Mouse (Mus musculus): ENCODE measurements around the gene Hipk2. TPM values are rescaled to one million over a fixed set of nuclear protein-coding genes. Genes with fewer than 3 reads are reported as not detected.

Hipk2 gene
- polyA plus RNA-seq, 1 experiment from 2014 or later = 10.7 TPM

DNA sequence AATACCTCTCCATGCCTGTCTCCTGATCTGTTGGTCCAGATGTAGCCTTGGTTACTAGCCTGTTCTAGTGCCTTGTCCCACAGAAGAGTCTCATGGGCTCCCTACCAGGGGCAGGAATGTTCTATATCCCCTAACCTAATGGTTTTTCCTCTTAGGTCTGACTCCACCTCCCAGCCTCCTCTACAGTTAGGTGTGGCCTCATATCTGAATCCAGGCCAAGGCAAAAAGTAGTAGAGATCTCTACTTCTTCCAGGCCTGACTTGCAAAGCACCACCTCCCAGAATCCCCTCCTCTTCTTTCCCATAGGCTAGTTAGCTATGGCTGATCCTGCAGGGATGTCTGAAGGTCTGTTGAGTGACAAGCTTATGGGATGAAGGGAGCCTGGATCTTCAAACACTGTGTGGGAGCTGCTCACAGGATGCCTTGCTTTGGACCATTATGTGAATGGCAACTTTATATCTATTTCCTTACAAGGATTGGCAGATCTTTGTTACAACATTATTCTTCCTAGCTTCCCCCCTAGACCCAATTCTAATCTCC lies 36.2 kb upstream of the Hipk2 start:
- H3K36me3 ChIP-seq (ENCODE audit: control insufficient read depth, insufficient read depth, low read length) = no peaks in the 10 kb centered on the region
- ATAC-seq (ENCODE audit: low read depth) (no peak), DNase-seq (ENCODE audit: low spot score) (no peak)
- no peak overlapping the region for H3K9ac ChIP-seq (ENCODE audit: low read depth, low read length)
- H3K4me1 ChIP-seq (ENCODE audit: control insufficient read depth, insufficient read depth, low read length) = peaks cover 5% of the 10 kb centered on the region; the same call in 1 of the 2 replicates
- H3K27ac ChIP-seq (replicated peaks; ENCODE audit: low read depth, low read length) = no peak overlapping the region
- no peak overlapping the region for H3K4me3 ChIP-seq (ENCODE audit: low read depth, low read length)
- H3K9me3 ChIP-seq (ENCODE audit: control insufficient read depth, low read length) = no peaks in the 10 kb centered on the region
- H3K4me2 ChIP-seq (ENCODE audit: low read depth, low read length) = no peak overlapping the region
- no peaks in the 10 kb centered on the region for H3K27me3 ChIP-seq (replicated peaks; ENCODE audit: control insufficient read depth, insufficient read depth, low read length)

DNA sequence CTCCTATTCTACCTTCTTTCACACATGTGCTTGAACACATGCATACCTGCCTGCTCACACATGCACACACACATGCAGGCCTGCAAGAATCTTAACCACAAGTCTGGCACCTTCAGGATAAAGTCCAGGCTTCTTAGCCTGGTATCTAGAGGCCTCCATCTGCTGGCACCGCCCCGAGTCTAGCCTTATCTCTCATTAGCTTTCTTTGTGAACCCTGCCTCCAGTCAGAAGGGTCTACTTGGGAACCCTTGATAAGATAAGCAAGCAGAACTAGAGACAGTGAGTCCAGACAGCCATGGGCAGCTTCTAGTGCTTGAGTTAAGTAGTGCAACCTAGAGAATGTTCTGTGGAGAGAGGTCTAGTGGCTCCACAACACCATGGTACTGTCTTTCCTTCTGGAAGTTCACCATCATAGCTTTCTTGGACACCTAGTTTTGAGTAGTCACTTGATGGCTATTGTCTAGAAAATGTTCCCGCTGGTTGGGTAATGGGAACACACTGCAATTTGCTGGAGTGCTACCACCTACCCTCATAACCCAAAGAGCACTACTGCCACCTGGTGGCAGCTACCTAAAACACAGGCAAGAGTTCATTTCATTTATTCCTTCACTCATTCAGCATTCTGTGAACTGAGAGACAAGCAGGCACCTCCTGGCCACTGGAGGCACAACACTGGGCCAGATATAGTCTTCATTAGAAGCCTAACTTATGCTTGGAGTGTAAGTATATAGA lies 35.0 kb upstream of the Hipk2 start:
- Histone ChIP-seq H3K4me1 (ENCODE audit: control insufficient read depth, insufficient read depth, low read length) (peaks cover 5% of the 10 kb centered on the region; the same call in 1 of the 2 replicates), H3K4me3 (ENCODE audit: low read depth, low read length) (no peak overlapping the region), H3K27ac (replicated peaks; ENCODE audit: low read depth, low read length) (no peak overlapping the region), H3K9me3 (ENCODE audit: control insufficient read depth, low read length) (no peaks in the 10 kb centered on the region), H3K4me2 (ENCODE audit: low read depth, low read length) (no peak overlapping the region), H3K36me3 (ENCODE audit: control insufficient read depth, insufficient read depth, low read length) (no peaks in the 10 kb centered on the region), H3K27me3 (replicated peaks; ENCODE audit: control insufficient read depth, insufficient read depth, low read length) (no peaks in the 10 kb centered on the region), H3K9ac (ENCODE audit: low read depth, low read length) (no peak overlapping the region)
- no peak for ATAC-seq (ENCODE audit: low read depth)
- peak; percentile 27 for DNase-seq (ENCODE audit: low spot score)
- 66% methylated on average over 3 of the region's 3 CpGs for WGBS

DNA sequence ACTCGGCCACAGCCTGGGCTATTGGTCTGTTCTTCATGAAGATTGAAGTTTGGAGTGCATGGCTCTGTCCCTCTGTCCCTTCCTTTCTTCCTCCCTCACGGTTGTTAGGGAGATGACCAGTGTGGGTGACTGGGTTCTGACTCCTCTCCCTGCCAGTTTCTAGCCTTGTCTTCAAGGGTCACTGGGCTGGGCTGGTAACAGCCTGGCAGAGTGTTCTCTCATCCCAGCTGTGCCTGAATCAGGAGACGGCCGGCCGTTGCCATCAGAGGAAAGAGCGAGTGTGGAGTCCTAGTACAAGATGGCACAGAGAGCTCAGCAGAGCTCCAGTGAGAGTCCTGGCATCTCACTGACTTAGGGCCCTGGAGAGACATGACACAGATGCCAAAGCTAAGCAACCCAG lies 32.4 kb upstream of the Hipk2 start:
- Histone ChIP-seq H3K27me3 (replicated peaks; ENCODE audit: control insufficient read depth, insufficient read depth, low read length) (no peaks in the 10 kb centered on the region), H3K4me2 (ENCODE audit: low read depth, low read length) (no peak overlapping the region), H3K4me1 (ENCODE audit: control insufficient read depth, insufficient read depth, low read length) (0 out of 2 replicates have a peak, but pooled peaks cover 1% of the 10 kb centered on the region), H3K4me3 (ENCODE audit: low read depth, low read length) (no peak overlapping the region), H3K9ac (ENCODE audit: low read depth, low read length) (no peak overlapping the region), H3K36me3 (ENCODE audit: control insufficient read depth, insufficient read depth, low read length) (no peaks in the 10 kb centered on the region), H3K27ac (replicated peaks; ENCODE audit: low read depth, low read length) (no peak overlapping the region), H3K9me3 (ENCODE audit: control insufficient read depth, low read length) (no peaks in the 10 kb centered on the region)
- ATAC-seq (ENCODE audit: low read depth) = no peak
- WGBS = 80% methylated on average over 6 of the region's 6 CpGs
- no peak for DNase-seq (ENCODE audit: low spot score)

DNA sequence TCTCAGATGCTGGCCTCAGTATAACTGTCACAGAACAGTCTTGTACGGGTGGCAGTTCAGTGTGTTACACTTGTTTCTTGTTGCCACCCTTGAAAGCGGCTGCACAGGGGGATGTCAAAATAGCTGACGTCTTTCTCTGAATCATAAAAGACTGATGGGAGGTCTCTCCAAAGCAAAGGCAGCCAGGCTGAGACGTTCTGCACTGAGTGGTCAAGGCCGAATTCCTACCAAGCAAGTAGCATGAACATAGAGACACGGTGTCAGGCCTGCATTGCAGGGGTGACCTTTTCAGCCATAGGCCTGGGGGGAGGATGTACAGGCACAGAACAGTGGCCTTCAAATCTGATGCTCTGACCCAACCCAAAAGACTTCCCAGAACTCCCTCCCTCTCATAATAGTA lies 30.0 kb upstream of the Hipk2 start:
- 83% methylated on average over 6 of the region's 6 CpGs for whole genome bisulfite sequencing
- Histone ChIP-seq H3K27ac (replicated peaks; ENCODE audit: low read depth, low read length) (no peak overlapping the region), H3K9me3 (ENCODE audit: control insufficient read depth, low read length) (no peaks in the 10 kb centered on the region), H3K4me2 (ENCODE audit: low read depth, low read length) (no peak overlapping the region), H3K36me3 (ENCODE audit: control insufficient read depth, insufficient read depth, low read length) (no peaks in the 10 kb centered on the region), H3K4me1 (ENCODE audit: control insufficient read depth, insufficient read depth, low read length) (no peaks in the 10 kb centered on the region), H3K9ac (ENCODE audit: low read depth, low read length) (no peak overlapping the region), H3K4me3 (ENCODE audit: low read depth, low read length) (no peak overlapping the region), H3K27me3 (replicated peaks; ENCODE audit: control insufficient read depth, insufficient read depth, low read length) (no peaks in the 10 kb centered on the region)
- ATAC-seq (ENCODE audit: low read depth) (no peak), DNase-seq (ENCODE audit: low spot score) (no peak)

DNA sequence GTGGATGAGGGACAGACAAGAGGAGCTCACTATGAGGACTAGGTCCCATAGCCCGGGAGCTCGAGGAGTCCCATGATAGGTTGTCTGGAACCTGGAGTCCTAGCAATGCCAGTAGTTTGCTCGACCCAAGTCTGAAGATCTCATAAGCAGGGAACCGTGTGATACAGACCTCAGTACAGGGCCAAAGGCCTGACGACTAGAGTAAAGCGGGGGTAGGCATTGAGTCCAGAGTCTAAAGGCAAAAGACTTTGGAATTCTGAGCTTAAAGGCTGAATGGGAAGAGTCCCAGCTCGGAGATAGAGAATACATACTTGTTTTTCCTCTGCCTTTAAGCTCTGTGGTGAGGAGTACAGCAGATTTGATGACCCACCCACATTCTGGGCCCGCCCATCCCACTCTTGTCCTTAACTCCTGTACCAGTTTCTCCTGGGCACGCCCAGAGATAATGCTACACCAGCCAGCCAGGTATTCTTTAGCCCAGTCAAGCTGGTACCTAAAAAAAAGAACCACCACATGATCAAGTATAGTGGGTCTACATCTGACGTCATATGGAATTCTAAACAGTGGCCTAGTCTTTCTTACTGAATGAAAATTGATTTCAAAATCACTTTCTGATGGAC lies 27.0 kb upstream of the Hipk2 start:
- ATAC-seq (ENCODE audit: low read depth) (no peak), DNase-seq (ENCODE audit: low spot score) (no peak)
- H3K27me3 ChIP-seq (replicated peaks; ENCODE audit: control insufficient read depth, insufficient read depth, low read length) = no peaks in the 10 kb centered on the region
- H3K36me3 ChIP-seq (ENCODE audit: control insufficient read depth, insufficient read depth, low read length) = no peaks in the 10 kb centered on the region
- no peak overlapping the region for H3K4me2 ChIP-seq (ENCODE audit: low read depth, low read length)
- H3K9me3 ChIP-seq (ENCODE audit: control insufficient read depth, low read length) = no peaks in the 10 kb centered on the region
- H3K9ac ChIP-seq (ENCODE audit: low read depth, low read length) = no peak overlapping the region
- WGBS = 91% methylated on average over 10 of the region's 10 CpGs
- H3K4me3 ChIP-seq (ENCODE audit: low read depth, low read length) = no peak overlapping the region
- no peak overlapping the region for H3K27ac ChIP-seq (replicated peaks; ENCODE audit: low read depth, low read length)
- no peaks in the 10 kb centered on the region for H3K4me1 ChIP-seq (ENCODE audit: control insufficient read depth, insufficient read depth, low read length)

DNA sequence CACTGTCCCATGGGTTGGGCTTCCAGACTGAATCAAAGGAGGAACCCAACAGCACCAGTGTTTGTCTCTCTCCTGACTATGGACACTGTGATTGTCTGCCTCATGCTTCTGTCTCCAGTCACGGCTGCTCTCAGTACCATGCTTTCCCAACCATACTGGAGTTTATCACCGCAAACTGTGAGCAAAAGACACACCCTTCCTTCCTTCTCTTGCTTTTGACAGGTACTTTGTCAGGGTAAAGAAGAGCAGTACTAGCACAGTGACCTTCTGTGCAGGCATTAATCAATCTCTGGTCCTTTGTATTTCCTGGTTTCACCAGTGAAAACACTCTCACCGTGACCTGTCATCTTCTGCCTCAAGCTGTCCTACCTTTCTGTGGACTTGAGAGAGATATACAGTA lies 25.7 kb upstream of the Hipk2 start:
- Histone ChIP-seq H3K4me2 (ENCODE audit: low read depth, low read length) (no peak overlapping the region), H3K27me3 (replicated peaks; ENCODE audit: control insufficient read depth, insufficient read depth, low read length) (no peaks in the 10 kb centered on the region), H3K36me3 (ENCODE audit: control insufficient read depth, insufficient read depth, low read length) (no peaks in the 10 kb centered on the region), H3K9me3 (ENCODE audit: control insufficient read depth, low read length) (no peaks in the 10 kb centered on the region), H3K9ac (ENCODE audit: low read depth, low read length) (no peak overlapping the region), H3K4me1 (ENCODE audit: control insufficient read depth, insufficient read depth, low read length) (no peaks in the 10 kb centered on the region), H3K4me3 (ENCODE audit: low read depth, low read length) (no peak overlapping the region), H3K27ac (replicated peaks; ENCODE audit: low read depth, low read length) (no peak overlapping the region)
- no peak for DNase-seq (ENCODE audit: low spot score)
- 86% methylated on average over 3 of the region's 3 CpGs for WGBS
- ATAC-seq (ENCODE audit: low read depth) = no peak

DNA sequence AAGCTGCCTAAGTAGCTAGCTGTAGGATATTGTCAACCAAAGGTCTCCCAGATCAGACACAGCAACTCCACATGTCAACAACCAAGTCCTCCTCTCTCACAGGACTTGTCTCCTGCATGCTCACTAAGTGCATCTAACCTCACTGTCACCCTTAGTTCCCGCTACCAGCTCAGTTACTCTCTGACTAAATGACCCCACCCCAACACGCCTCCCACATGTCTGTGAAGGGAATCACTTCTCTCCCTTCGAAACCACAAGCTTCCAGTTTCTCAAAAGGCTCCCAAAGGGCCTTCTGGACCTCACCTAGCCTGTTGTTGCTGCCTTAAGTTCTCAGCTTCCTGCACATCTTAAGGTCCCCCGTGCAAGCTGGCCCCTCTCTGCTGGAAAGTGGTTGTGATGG lies 25.2 kb upstream of the Hipk2 start:
- no peak overlapping the region for H3K27ac ChIP-seq (replicated peaks; ENCODE audit: low read depth, low read length)
- ATAC-seq (ENCODE audit: low read depth) (no peak), DNase-seq (ENCODE audit: low spot score) (no peak)
- no peaks in the 10 kb centered on the region for H3K36me3 ChIP-seq (ENCODE audit: control insufficient read depth, insufficient read depth, low read length)
- H3K9me3 ChIP-seq (ENCODE audit: control insufficient read depth, low read length) = no peaks in the 10 kb centered on the region
- WGBS = 83% methylated on average over 4 of the region's 4 CpGs
- H3K4me2 ChIP-seq (ENCODE audit: low read depth, low read length) = no peak overlapping the region
- H3K4me1 ChIP-seq (ENCODE audit: control insufficient read depth, insufficient read depth, low read length) = no peaks in the 10 kb centered on the region
- H3K9ac ChIP-seq (ENCODE audit: low read depth, low read length) = no peak overlapping the region
- H3K4me3 ChIP-seq (ENCODE audit: low read depth, low read length) = no peak overlapping the region
- no peaks in the 10 kb centered on the region for H3K27me3 ChIP-seq (replicated peaks; ENCODE audit: control insufficient read depth, insufficient read depth, low read length)

DNA sequence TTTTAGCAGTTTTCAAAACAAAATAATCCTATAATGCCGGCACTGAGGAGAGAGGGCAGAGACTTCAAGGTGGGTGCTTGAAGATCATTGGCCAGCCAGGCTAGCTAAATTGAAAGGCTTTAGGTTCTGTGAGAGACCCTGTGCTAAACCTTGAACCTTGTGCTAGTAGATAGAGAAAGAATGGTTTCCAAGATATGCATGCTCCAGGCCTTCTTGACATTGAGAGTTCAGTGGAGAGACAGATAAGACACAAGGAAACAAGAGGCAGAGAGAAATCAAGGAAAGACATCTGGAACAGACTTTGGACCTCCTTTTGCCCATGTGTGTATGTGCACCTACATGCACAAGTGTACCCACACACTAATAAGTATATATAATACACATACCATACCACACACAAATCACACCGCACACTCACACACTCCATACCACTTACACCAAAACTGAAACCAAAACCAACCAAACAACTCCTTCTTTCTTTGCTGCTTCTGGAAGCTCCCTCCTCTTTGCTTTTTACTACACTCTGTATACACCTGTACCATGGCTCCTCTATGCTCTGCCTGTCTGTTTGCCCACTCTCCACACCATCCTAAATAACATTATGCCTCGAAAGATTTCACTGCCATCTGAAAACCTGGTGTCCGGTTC lies 24.6 kb upstream of the Hipk2 start:
- 92% methylated on average over 4 of the region's 4 CpGs for WGBS
- no peak overlapping the region for H3K27ac ChIP-seq (replicated peaks; ENCODE audit: low read depth, low read length)

More for the DNA sequence above, 24.6 kb upstream of the Hipk2 start:
- Histone ChIP-seq H3K9me3 (ENCODE audit: control insufficient read depth, low read length) (no peaks in the 10 kb centered on the region), H3K4me2 (ENCODE audit: low read depth, low read length) (no peak overlapping the region), H3K4me1 (ENCODE audit: control insufficient read depth, insufficient read depth, low read length) (no peaks in the 10 kb centered on the region), H3K9ac (ENCODE audit: low read depth, low read length) (no peak overlapping the region), H3K27me3 (replicated peaks; ENCODE audit: control insufficient read depth, insufficient read depth, low read length) (no peaks in the 10 kb centered on the region), H3K4me3 (ENCODE audit: low read depth, low read length) (no peak overlapping the region), H3K36me3 (ENCODE audit: control insufficient read depth, insufficient read depth, low read length) (no peaks in the 10 kb centered on the region)
- ATAC-seq (ENCODE audit: low read depth) (no peak), DNase-seq (ENCODE audit: low spot score) (no peak)

Data from embryonic facial prominence, embryonic 14.5 days (tissue).